Mouse (Mus musculus) lung, adult 2 months (tissue): Measurements from ENCODE around the gene Kmt2b.

Experiments used
- CTCF ChIP-seq: fragments of 200-500 bp; IDR thresholded peaks from 2 replicates; pipeline ENCODE4 v1.5.1; 2011; ENCODE audit warnings: mild to moderate bottlenecking, low read length, control low read depth; ENCODE audit not compliant: insufficient read depth
- POLR2A ChIP-seq: fragments of 200-500 bp; IDR thresholded peaks from 2 replicates; pipeline ENCODE4 v1.6.1; 2011; ENCODE audit warnings: low read depth, mild to moderate bottlenecking, control low read depth, low read length, borderline replicate concordance; ENCODE audit errors: extremely low read depth

DNA sequence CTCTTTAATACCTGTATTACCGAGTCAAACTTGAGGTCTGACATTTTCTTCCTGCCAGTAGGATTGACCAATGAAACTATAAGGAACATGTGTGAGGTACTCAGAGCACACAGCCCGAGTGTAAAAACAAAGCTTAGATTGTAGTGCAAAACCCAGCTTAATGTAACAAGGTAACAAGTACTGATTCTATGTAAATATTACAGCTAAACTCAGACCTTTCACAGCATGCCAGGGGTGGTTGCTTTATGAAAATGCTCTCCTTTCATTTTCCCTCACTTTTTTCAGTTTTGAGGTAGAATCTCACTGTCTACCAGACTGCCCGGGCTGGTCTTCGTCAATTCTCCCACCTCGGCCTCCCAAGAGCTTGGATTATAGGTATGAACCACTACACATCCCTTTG, 7.6 kb upstream of the Kmt2b start:
- TF ChIP-seq CTCF (no peak), POLR2A (no peak)
